ENCODE assay signal across 12 mouse cellular contexts in genomic region chr6:31212694-31213093, GRCm38 (mm10).
"Had no signal": no experiment of that assay in that cellular context is flagged by ENCODE, and none has a peak within 500 bp of the region (broad histone marks: within the 10 kb centered on the region; RNA-seq: fewer than 3 reads in every experiment).

No protein-coding gene starts in this region.

- H3K36me3 ChIP-seq: kidney, embryonic 15.5 days; limb, embryonic 15.5 days; midbrain, embryonic 13.5 days; neural tube, embryonic 15.5 days had no signal

- DNase-seq: kidney, adult 18-20 months; kidney, postnatal 14 days; layer of hippocampus, postnatal 36 days; lung, adult 18-20 months; lung, postnatal 36 days; thymus, adult 18-20 months; thymus, postnatal 14 days had no signal

- H3K4me3 ChIP-seq: kidney, embryonic 15.5 days; limb, embryonic 15.5 days; midbrain, embryonic 13.5 days; neural tube, embryonic 15.5 days had no signal

- H3K27ac ChIP-seq: kidney, embryonic 15.5 days; limb, embryonic 15.5 days; liver, embryonic 14.5 days; midbrain, embryonic 13.5 days; neural tube, embryonic 15.5 days had no signal
